Mouse (Mus musculus) forebrain, embryonic 12.5 days (tissue): ENCODE data around the gene Cryba4. TPM values are rescaled to one million over a fixed set of nuclear protein-coding genes. Genes with fewer than 3 reads are reported as not detected.

ENCODE experiments used
- ATAC-seq: fragments of 200-750 bp; cut with Nextera tagmentation; 2 replicates; pipeline ENCODE4 v1.8.0; 2017; ENCODE audit warnings: moderate TSS enrichment; ENCODE audit not compliant: low FRiP score
- H3K27ac ChIP-seq: fragments of 300-500 bp; sonication (generic); 2 replicates; pipeline ENCODE4 v1.5.1; 2016; ENCODE audit warnings: mild to moderate bottlenecking
- H3K27me3 ChIP-seq: fragments of 300-500 bp; sonication (generic); 2 replicates; pipeline ENCODE4 v1.6.1; 2016; ENCODE audit warnings: mild to moderate bottlenecking
- H3K36me3 ChIP-seq: fragments of 300-500 bp; sonication (generic); replicated peaks from 2 replicates; pipeline ENCODE4 v1.6.1; 2016; ENCODE audit warnings: mild to moderate bottlenecking
- H3K4me1 ChIP-seq: fragments of 300-500 bp; sonication (generic); 2 replicates; pipeline ENCODE4 v1.6.1; 2016
- H3K4me2 ChIP-seq: fragments of 300-500 bp; sonication (generic); 2 replicates; pipeline ENCODE4 v1.6.1; 2016; ENCODE audit warnings: mild to moderate bottlenecking, moderate library complexity
- H3K4me3 ChIP-seq: fragments of 300-500 bp; sonication (generic); replicated peaks from 2 replicates; pipeline ENCODE4 v1.5.1; 2016; ENCODE audit warnings: mild to moderate bottlenecking
- H3K9ac ChIP-seq: fragments of 300-500 bp; sonication (generic); 2 replicates; pipeline ENCODE4 v1.6.1; 2016; ENCODE audit warnings: mild to moderate bottlenecking
- H3K9me3 ChIP-seq: fragments of 300-500 bp; sonication (generic); 2 replicates; pipeline ENCODE4 v1.6.1; 2016
- WGBS: fragments of 180-500 bp; shearing (Covaris S2); methylation state at CpG from one replicate; pipeline ENCODE4 v1.1.7; 2016; 5-methylcytosine and 5-hydroxymethylcytosine counted together
- polyA plus RNA-seq: library from polyadenylated mRNA; unstranded; fragments of >200 nt; fragmentation: Nextera tagmentation; extraction: Ambion mirVana; gene quantifications from 2 replicates; pipeline ENCODE4 v1.2.1, GENCODE M21; 2016

Gene Cryba4
- 1.2 and 1.4 TPM in 2 replicates for polyA plus RNA-seq

GRCm38 (mm10) chr5:112252400-112252799, at the start of gene Cryba4:
TSS of gene Cryba4 (minus strand) at chr5:112252518.
- H3K27me3 ChIP-seq: no peaks in the 10 kb centered on the region
- H3K9ac ChIP-seq: no peak within 1 kb of the TSS
- H3K4me1 ChIP-seq: peaks cover 10% of the 10 kb centered on the region
- WGBS: 83% methylated on average over 2 of the region's 2 CpGs
- H3K9me3 ChIP-seq: no peaks in the 10 kb centered on the region
- ATAC-seq: no peak
- H3K36me3 ChIP-seq: no peaks in the 10 kb centered on the region
- no peak within 1 kb of the TSS for H3K4me2 ChIP-seq
- peak within 1 kb of the TSS; percentile 19; the same call in 1 of the 2 replicates for H3K27ac ChIP-seq
- H3K4me3 ChIP-seq: no peak within 1 kb of the TSS

GRCm38 (mm10) chr5:112301694-112302093, 49.4 kb upstream of the Cryba4 start:
- Histone ChIP-seq H3K36me3 (no peaks in the 10 kb centered on the region), H3K27me3 (no peaks in the 10 kb centered on the region), H3K4me3 (no peak overlapping the region), H3K9me3 (no peaks in the 10 kb centered on the region), H3K4me1 (no peaks in the 10 kb centered on the region; the same call in 1 of the 2 replicates), H3K27ac (no peak overlapping the region), H3K4me2 (no peak overlapping the region), H3K9ac (no peak overlapping the region)
- WGBS: 85% methylated on average over 4 of the region's 4 CpGs
- no peak for ATAC-seq

- H3K27me3 ChIP-seq: no peaks in the 10 kb centered on the region
- WGBS: 94% methylated on average over 6 of the region's 6 CpGs
- H3K4me3 ChIP-seq: no peak overlapping the region
- ATAC-seq: no peak
- no peak overlapping the region for H3K9ac ChIP-seq
- H3K4me1 ChIP-seq: no peaks in the 10 kb centered on the region; the same call in 1 of the 2 replicates
- H3K4me2 ChIP-seq: no peak overlapping the region
- H3K9me3 ChIP-seq: no peaks in the 10 kb centered on the region
- no peak overlapping the region for H3K27ac ChIP-seq
- no peaks in the 10 kb centered on the region for H3K36me3 ChIP-seq
Observed at GRCm38 (mm10) chr5:112300721-112301308, 48.5 kb upstream of the Cryba4 start.

GRCm38 (mm10) chr5:112300112-112300511, 47.8 kb upstream of the Cryba4 start:
- WGBS: 89% methylated on average over 2 of the region's 2 CpGs
- H3K9ac ChIP-seq: no peak overlapping the region
- H3K27ac ChIP-seq: no peak overlapping the region

GRCm38 (mm10) chr5:112299399-112299798, 47.1 kb upstream of the Cryba4 start:
- WGBS: 87% methylated on average over 4 of the region's 4 CpGs

More at GRCm38 (mm10) chr5:112300112-112300511, 47.8 kb upstream of the Cryba4 start:
- Histone ChIP-seq H3K4me3 (no peak overlapping the region), H3K9me3 (no peaks in the 10 kb centered on the region), H3K27me3 (no peaks in the 10 kb centered on the region), H3K36me3 (no peaks in the 10 kb centered on the region), H3K4me1 (peaks cover 6% of the 10 kb centered on the region), H3K4me2 (no peak overlapping the region)
- ATAC-seq: no peak

GRCm38 (mm10) chr5:112298226-112298988, 46.1 kb upstream of the Cryba4 start:
- ATAC-seq: no peak
- no peak overlapping the region for H3K27ac ChIP-seq
- no peak overlapping the region for H3K4me3 ChIP-seq
- no peak overlapping the region for H3K9ac ChIP-seq
- no peaks in the 10 kb centered on the region for H3K27me3 ChIP-seq
- H3K36me3 ChIP-seq: no peaks in the 10 kb centered on the region
- peaks cover 17% of the 10 kb centered on the region for H3K4me1 ChIP-seq
- no peak overlapping the region for H3K4me2 ChIP-seq
- 92% methylated on average over 12 of the region's 12 CpGs for WGBS
- no peaks in the 10 kb centered on the region for H3K9me3 ChIP-seq

More at GRCm38 (mm10) chr5:112299399-112299798, 47.1 kb upstream of the Cryba4 start:
- no peaks in the 10 kb centered on the region for H3K9me3 ChIP-seq
- no peak overlapping the region for H3K4me3 ChIP-seq
- H3K36me3 ChIP-seq: no peaks in the 10 kb centered on the region
- 0 out of 2 replicates have a peak overlapping the region, but pooled peaks have one; percentile 8 for H3K27ac ChIP-seq
- no peak overlapping the region for H3K4me2 ChIP-seq
- ATAC-seq: no peak
- H3K4me1 ChIP-seq: peaks cover 13% of the 10 kb centered on the region
- H3K9ac ChIP-seq: no peak overlapping the region
- H3K27me3 ChIP-seq: no peaks in the 10 kb centered on the region

GRCm38 (mm10) chr5:112297257-112297656, 44.9 kb upstream of the Cryba4 start:
- Histone ChIP-seq H3K36me3 (no peaks in the 10 kb centered on the region), H3K9me3 (no peaks in the 10 kb centered on the region), H3K4me3 (no peak overlapping the region), H3K4me2 (no peak overlapping the region), H3K9ac (no peak overlapping the region), H3K27ac (0 out of 2 replicates have a peak overlapping the region, but pooled peaks have one; percentile 19), H3K27me3 (no peaks in the 10 kb centered on the region), H3K4me1 (peaks cover 17% of the 10 kb centered on the region)
- WGBS: 93% methylated on average over 2 of the region's 2 CpGs
- ATAC-seq: no peak

- 0 out of 2 replicates have a peak overlapping the region, but pooled peaks have one; percentile 19 for H3K27ac ChIP-seq
- no peak for ATAC-seq
- peaks cover 17% of the 10 kb centered on the region for H3K4me1 ChIP-seq
- no peak overlapping the region for H3K4me3 ChIP-seq
- WGBS: 91% methylated on average over 6 of the region's 6 CpGs
- H3K36me3 ChIP-seq: no peaks in the 10 kb centered on the region
- H3K27me3 ChIP-seq: no peaks in the 10 kb centered on the region
- H3K4me2 ChIP-seq: no peak overlapping the region
- H3K9ac ChIP-seq: no peak overlapping the region
- H3K9me3 ChIP-seq: no peaks in the 10 kb centered on the region
Observed at GRCm38 (mm10) chr5:112296404-112297181, 44.3 kb upstream of the Cryba4 start.

GRCm38 (mm10) chr5:112295564-112295963, 43.2 kb upstream of the Cryba4 start:
- Histone ChIP-seq H3K9me3 (no peaks in the 10 kb centered on the region), H3K27me3 (no peaks in the 10 kb centered on the region), H3K4me3 (no peak overlapping the region), H3K36me3 (no peaks in the 10 kb centered on the region), H3K4me1 (peaks cover 17% of the 10 kb centered on the region), H3K27ac (no peak overlapping the region), H3K4me2 (no peak overlapping the region), H3K9ac (no peak overlapping the region)
- no peak for ATAC-seq
- 56% methylated on average over 8 of the region's 8 CpGs for WGBS

- no peak for ATAC-seq
- no peaks in the 10 kb centered on the region for H3K9me3 ChIP-seq
- H3K36me3 ChIP-seq: no peaks in the 10 kb centered on the region
- no peak overlapping the region for H3K27ac ChIP-seq
- H3K4me2 ChIP-seq: no peak overlapping the region
- no peak overlapping the region for H3K9ac ChIP-seq
- H3K4me1 ChIP-seq: peaks cover 17% of the 10 kb centered on the region
- 38% methylated on average over 8 of the region's 8 CpGs for WGBS
- no peaks in the 10 kb centered on the region for H3K27me3 ChIP-seq
- H3K4me3 ChIP-seq: no peak overlapping the region
Observed at GRCm38 (mm10) chr5:112295162-112295561, 42.8 kb upstream of the Cryba4 start.

GRCm38 (mm10) chr5:112294696-112295095, 42.4 kb upstream of the Cryba4 start:
- H3K9me3 ChIP-seq: no peaks in the 10 kb centered on the region
- no peaks in the 10 kb centered on the region for H3K36me3 ChIP-seq
- no peak overlapping the region for H3K27ac ChIP-seq
- 71% methylated on average over 4 of the region's 4 CpGs for WGBS
- H3K4me2 ChIP-seq: no peak overlapping the region
- H3K4me3 ChIP-seq: no peak overlapping the region
- no peak for ATAC-seq
- no peaks in the 10 kb centered on the region for H3K27me3 ChIP-seq
- no peak overlapping the region for H3K9ac ChIP-seq
- peaks cover 17% of the 10 kb centered on the region for H3K4me1 ChIP-seq

- Histone ChIP-seq H3K9me3 (no peaks in the 10 kb centered on the region), H3K9ac (no peak overlapping the region), H3K36me3 (no peaks in the 10 kb centered on the region), H3K27me3 (no peaks in the 10 kb centered on the region), H3K27ac (no peak overlapping the region), H3K4me2 (no peak overlapping the region), H3K4me1 (peaks cover 17% of the 10 kb centered on the region), H3K4me3 (no peak overlapping the region)
- 84% methylated on average over 2 of the region's 2 CpGs for WGBS
- no peak for ATAC-seq
Observed at GRCm38 (mm10) chr5:112293800-112294199, 41.5 kb upstream of the Cryba4 start.
